In the genomic region with DNA sequence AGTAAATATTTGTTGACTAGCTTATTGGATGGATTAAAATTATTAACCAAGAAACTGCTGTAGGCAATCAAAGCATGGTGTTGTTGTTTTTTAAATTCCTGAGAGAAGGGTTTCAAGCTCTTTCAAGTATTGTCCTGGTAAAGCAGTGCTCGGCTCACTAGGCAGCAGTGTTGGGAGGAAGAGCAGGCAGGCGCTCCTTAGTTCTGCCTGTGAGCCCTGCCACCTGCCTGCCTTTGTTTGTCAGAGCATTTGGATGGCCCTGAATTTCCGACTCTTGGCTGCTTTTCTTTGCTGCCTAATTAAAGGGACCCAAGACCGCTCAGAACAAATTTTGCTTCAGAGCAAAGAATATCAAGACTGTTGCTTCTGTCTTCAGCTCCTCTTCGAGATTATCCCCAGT, we compare ENCODE assay signal across 14 mouse cellular contexts.
DNase-seq lines count a peak whose midpoint lies in the region; ATAC-seq and TF ChIP-seq lines count a peak whose summit lies in the region.
"Had no signal": no experiment of that assay in that cellular context is flagged by ENCODE, and none has a peak within 500 bp of the region (broad histone marks: within the 10 kb centered on the region; RNA-seq: fewer than 3 reads in every experiment).

No protein-coding gene starts in this region.

- TF ChIP-seq EP300 in stomach, postnatal 0 days (optimal IDR thresholded peaks at IDR 0.05) = no peak

- ATAC-seq in forebrain, embryonic 15.5 days (replicated peaks) = no peak; the same call in 1 of the 2 replicates
- no peak for ATAC-seq in midbrain, embryonic 14.5 days (ENCODE audit: low FRiP score, low TSS enrichment)
- ATAC-seq in stomach, postnatal 0 days (ENCODE audit: low FRiP score, low TSS enrichment) = no peak
- ATAC-seq: Patski had no signal

- TF ChIP-seq CTCF in layer of hippocampus, adult 2 months (conservative IDR thresholded peaks at IDR 0.05) = peak; percentile 15; the same call in 1 of the 2 replicates
- no peak for TF ChIP-seq CTCF in stomach, postnatal 0 days (IDR thresholded peaks at IDR 0.05; ENCODE audit: low read depth)

- H3K4me1 ChIP-seq in forebrain, embryonic 10.5 days = peaks cover 4% of the 10 kb centered on the region
- H3K4me1 ChIP-seq in forebrain, embryonic 15.5 days = 0 out of 2 replicates have a peak, but pooled peaks cover 4% of the 10 kb centered on the region
- no peaks in the 10 kb centered on the region for H3K4me1 ChIP-seq in midbrain, embryonic 14.5 days (ENCODE audit: control insufficient read depth, insufficient read depth, low read length)
- no peaks in the 10 kb centered on the region for H3K4me1 ChIP-seq in stomach, postnatal 0 days (replicated peaks; ENCODE audit: control insufficient read depth, insufficient read depth)
- H3K4me1 ChIP-seq: hindbrain, embryonic 15.5 days; stomach, embryonic 15.5 days had no signal

- H3K9me3 ChIP-seq in forebrain, embryonic 10.5 days = no peaks in the 10 kb centered on the region
- no peaks in the 10 kb centered on the region for H3K9me3 ChIP-seq in forebrain, embryonic 15.5 days
- H3K9me3 ChIP-seq in midbrain, embryonic 14.5 days (ENCODE audit: control insufficient read depth, low read length) = no peaks in the 10 kb centered on the region
- no peaks in the 10 kb centered on the region for H3K9me3 ChIP-seq in stomach, postnatal 0 days (ENCODE audit: control insufficient read depth, low read length)
- H3K9me3 ChIP-seq: hindbrain, embryonic 15.5 days; stomach, embryonic 15.5 days had no signal

- H3K9ac ChIP-seq in forebrain, embryonic 15.5 days (replicated peaks) = no peak overlapping the region
- no peak overlapping the region for H3K9ac ChIP-seq in midbrain, embryonic 14.5 days (replicated peaks; ENCODE audit: low read length)
- no peak overlapping the region for H3K9ac ChIP-seq in stomach, postnatal 0 days (ENCODE audit: low read length)
- H3K9ac ChIP-seq: hindbrain, embryonic 15.5 days; stomach, embryonic 15.5 days had no signal

- no peak overlapping the region for H3K4me3 ChIP-seq in forebrain, embryonic 10.5 days
- no peak overlapping the region for H3K4me3 ChIP-seq in forebrain, embryonic 15.5 days
- no peak overlapping the region for H3K4me3 ChIP-seq in layer of hippocampus, adult 2 months
- no peak overlapping the region for H3K4me3 ChIP-seq in midbrain, embryonic 14.5 days (replicated peaks; ENCODE audit: low read depth, low read length)
- no peak overlapping the region for H3K4me3 ChIP-seq in stomach, postnatal 0 days (ENCODE audit: low read depth, low read length)
- H3K4me3 ChIP-seq: hindbrain, embryonic 15.5 days; myocyte; stomach, embryonic 15.5 days had no signal

- H3K36me3 ChIP-seq in forebrain, embryonic 10.5 days (replicated peaks) = no peaks in the 10 kb centered on the region
- no peaks in the 10 kb centered on the region for H3K36me3 ChIP-seq in forebrain, embryonic 15.5 days
- H3K36me3 ChIP-seq in midbrain, embryonic 14.5 days (ENCODE audit: control insufficient read depth, insufficient read depth, low read length) = no peaks in the 10 kb centered on the region
- no peaks in the 10 kb centered on the region for H3K36me3 ChIP-seq in stomach, postnatal 0 days (ENCODE audit: control insufficient read depth, insufficient read depth, low read length)
- H3K36me3 ChIP-seq: hindbrain, embryonic 15.5 days; stomach, embryonic 15.5 days had no signal

- H3K27me3 ChIP-seq in forebrain, embryonic 10.5 days (ENCODE audit: poor library complexity, severe bottlenecking) = no peaks in the 10 kb centered on the region
- no peaks in the 10 kb centered on the region for H3K27me3 ChIP-seq in forebrain, embryonic 15.5 days
- no peaks in the 10 kb centered on the region for H3K27me3 ChIP-seq in midbrain, embryonic 14.5 days (ENCODE audit: control insufficient read depth, insufficient read depth, low read length)
- no peaks in the 10 kb centered on the region for H3K27me3 ChIP-seq in stomach, postnatal 0 days (ENCODE audit: control insufficient read depth, insufficient read depth, low read length)
- H3K27me3 ChIP-seq: hindbrain, embryonic 15.5 days; stomach, embryonic 15.5 days had no signal

- WGBS in forebrain, embryonic 10.5 days = 29% methylated on average over 5 of the region's 5 CpGs
- 24% methylated on average over 5 of the region's 5 CpGs for WGBS in forebrain, embryonic 15.5 days
- 22% methylated on average over 5 of the region's 5 CpGs for WGBS in midbrain, embryonic 14.5 days
- 28% methylated on average over 5 of the region's 5 CpGs for WGBS in stomach, postnatal 0 days

- no peak overlapping the region for H3K27ac ChIP-seq in forebrain, embryonic 10.5 days
- H3K27ac ChIP-seq in forebrain, embryonic 15.5 days (replicated peaks) = no peak overlapping the region
- no peak overlapping the region for H3K27ac ChIP-seq in layer of hippocampus, adult 2 months
- no peak overlapping the region for H3K27ac ChIP-seq in midbrain, embryonic 14.5 days (replicated peaks; ENCODE audit: low read depth, low read length)
- H3K27ac ChIP-seq in stomach, postnatal 0 days (replicated peaks) = no peak overlapping the region
- H3K27ac ChIP-seq: hindbrain, embryonic 15.5 days; stomach, embryonic 15.5 days had no signal

- H3K4me2 ChIP-seq in forebrain, embryonic 15.5 days (replicated peaks) = no peak overlapping the region
- H3K4me2 ChIP-seq in midbrain, embryonic 14.5 days (ENCODE audit: low read length) = peak overlapping the region; percentile 25; the same call in 1 of the 2 replicates
- no peak overlapping the region for H3K4me2 ChIP-seq in stomach, postnatal 0 days (replicated peaks; ENCODE audit: low read depth)
- H3K4me2 ChIP-seq: hindbrain, embryonic 15.5 days; stomach, embryonic 15.5 days had no signal

- DNase-seq in forebrain, embryonic 10.5 days (ENCODE audit: extremely low spot score, low spot score) = peak; percentile 14
- no peak for DNase-seq in layer of hippocampus, adult 2 months (ENCODE audit: low spot score in 2 of 2)
- no peak for DNase-seq in layer of hippocampus, postnatal 14 days (ENCODE audit: low spot score in 2 of 2)
- DNase-seq in embryo, embryonic 11 days = peak; percentile 14
- peak; percentile 44 for DNase-seq in midbrain, embryonic 14.5 days
- DNase-seq in urinary bladder, adult 2 months (ENCODE audit: low spot score) = no peak
- DNase-seq in stomach, postnatal 0 days (ENCODE audit: low spot score) = no peak
- DNase-seq: lung, adult 2 months; right cerebral cortex, adult 18-20 months had no signal

Comparison
In these comparisons a context has a peak if more than half of its experiments do, and no peak if none do; other contexts are left out.
1. DNase-seq: peak in forebrain, embryonic 10.5 days (single experiment), embryo, embryonic 11 days (single experiment) and midbrain, embryonic 14.5 days (single experiment); none in layer of hippocampus, adult 2 months (0 of 2), layer of hippocampus, postnatal 14 days (0 of 2), urinary bladder, adult 2 months (single experiment) and stomach, postnatal 0 days (single experiment).